Mouse (Mus musculus) heart, adult 18-20 months (tissue): ENCODE measurements around the gene Emg1. TPM values are rescaled to one million over a fixed set of nuclear protein-coding genes. Genes with fewer than 3 reads are reported as not detected.

ENCODE experiments used
- DNase-seq, 2 experiments: peaks; one replicate each; pipeline ENCODE4 v3.0.0; 2021 to 2022; ENCODE audit warnings: mixed read lengths in 1 of 2
- total RNA-seq, 2 experiments: library from RNA; stranded (reverse); gene quantifications; 2 replicates each; pipeline ENCODE4 v1.2.3; 2021

Gene Emg1
- total RNA-seq, 2 experiments from 2014 or later, result 78.1 to 80.8 TPM

DNA sequence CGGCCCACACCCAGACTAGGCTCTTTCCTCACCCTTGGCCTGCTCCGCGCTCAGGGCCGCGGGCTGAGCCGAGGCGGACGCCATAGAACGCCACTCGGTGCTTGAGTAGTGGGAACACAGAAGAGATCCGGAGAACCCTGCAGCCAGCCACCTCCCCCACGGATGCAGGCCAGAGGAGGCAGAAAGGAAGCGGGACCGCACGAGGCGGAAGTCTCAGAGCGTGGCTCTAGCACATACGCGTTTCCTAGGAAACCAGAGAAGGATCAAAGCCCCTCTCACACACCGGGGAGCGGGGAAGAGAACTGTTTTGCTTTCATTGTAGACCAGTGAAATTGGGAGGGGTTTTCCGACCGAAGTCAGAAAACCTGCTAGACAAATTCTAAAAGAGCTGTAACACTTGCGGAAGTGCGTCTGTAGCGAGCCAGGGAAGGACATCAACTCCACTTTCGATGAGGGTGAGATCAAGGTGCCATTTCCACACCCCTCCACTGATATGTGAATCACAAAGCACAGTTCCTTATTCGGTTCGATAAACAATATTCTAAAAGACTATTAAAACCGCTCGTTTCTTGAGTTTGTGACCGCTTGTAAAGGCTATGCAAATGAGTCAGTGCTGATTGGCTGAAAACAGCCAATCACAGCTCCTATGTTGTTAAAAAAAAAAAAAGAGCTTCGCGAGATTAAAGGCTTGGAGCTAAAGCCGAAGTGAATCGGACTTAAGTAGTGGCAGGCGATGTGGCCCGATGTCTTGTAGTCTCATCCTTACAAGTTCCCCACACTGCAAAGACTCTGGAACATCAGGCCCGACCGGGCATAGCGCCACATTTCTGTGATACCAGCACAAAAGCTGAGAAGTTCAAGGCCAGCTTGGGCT is 29.1 kb upstream of the Emg1 start, which contains the start of gene Grcc10:
TSS of gene Grcc10 (minus strand) at position 487 of the 874 bp plus-strand sequence.
- peak; percentile 92 to 93 for DNase-seq

DNA sequence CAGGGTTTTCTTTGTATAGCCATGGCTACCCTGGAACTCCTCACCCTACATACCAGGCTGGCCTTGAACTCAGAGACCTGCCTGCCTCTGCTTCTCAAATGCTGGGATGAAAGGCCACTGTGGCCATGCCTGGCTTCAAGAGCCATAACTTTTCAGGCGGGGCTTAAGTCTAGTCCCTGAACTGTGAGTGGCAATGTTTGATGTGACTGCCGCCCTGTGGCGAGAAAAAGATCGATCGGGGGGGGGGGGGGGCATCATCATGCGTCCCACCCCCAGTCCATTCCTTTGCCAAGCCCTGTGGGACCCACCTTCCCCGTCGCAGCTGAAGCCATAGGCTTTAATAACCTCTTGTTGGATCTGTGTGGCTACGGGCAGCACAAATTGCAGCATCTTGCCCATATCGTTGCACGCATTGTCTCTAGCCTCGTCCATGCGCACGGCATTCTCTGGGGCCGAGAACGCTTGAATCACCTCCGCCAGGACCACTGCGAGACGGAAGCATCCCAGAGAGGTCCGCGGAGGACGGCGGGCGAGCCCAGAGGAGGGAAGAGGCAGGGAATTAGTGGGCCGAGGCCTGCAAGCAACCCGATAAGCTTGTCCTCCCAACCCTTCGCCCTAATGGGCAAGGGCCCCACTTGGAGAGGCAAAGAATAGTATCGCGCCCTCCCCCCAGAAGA is 28.4 kb upstream of the Emg1 start:
- DNase-seq, result peak in 1 of 2 experiments; percentile 71

DNA sequence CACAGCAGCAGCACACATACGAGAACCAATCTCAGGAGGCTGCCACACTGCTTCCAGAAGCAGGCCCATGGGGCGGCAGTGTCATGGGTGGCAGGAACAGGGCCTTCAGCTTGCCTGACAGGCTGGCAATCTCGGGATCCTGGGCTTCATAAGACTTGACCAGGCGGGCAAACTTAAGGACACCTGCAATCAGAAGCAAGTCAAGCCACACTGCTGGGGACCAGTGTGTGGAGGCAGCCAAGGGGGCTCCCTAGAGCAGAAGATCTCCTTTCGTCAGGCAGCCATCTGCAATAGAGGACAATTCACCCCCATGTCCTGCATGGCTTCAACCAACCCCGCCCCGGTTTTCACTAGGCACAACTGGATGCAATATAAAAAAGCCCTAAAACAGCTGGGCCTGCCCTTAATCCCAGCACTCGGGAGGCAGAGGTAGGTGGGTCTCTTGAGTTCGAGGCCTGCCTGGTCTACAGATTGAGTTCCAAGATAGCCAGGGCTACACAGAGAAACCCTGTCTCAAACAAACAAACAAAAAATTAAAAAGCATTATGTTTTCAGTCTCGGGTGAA is 27.3 kb upstream of the Emg1 start:
- DNase-seq, result no peak

DNA sequence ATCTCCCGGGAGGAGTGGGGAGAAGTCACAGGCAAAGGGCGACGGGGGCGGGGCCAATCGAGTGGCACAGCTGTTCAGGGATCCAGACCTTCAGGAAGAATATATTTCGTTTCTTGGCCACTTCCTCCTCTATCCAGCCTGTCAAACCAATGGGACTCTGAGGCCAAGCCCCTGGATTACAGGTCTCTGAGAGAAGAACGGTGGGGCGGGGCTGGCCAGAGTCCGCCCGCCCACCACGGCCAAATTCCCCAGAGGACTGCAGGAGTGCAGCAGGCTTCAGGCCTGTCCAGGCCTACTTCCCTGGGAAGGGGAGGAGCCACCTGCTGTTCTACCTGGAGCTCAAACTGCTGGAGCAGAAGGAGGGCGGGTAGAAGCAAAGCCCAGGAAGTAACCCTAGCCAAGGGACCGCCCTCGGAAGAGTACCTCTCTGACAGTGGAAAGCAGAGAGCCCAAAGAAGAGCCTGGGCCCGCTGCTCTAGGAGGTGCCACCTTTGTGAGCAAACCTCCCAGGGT is 26.6 kb upstream of the Emg1 start, which contains the start of gene Ptpn6:
TSS of gene Ptpn6 (minus strand) at position 204 of the 513 bp plus-strand sequence.
- DNase-seq, result peak in 1 of 2 experiments; percentile 57

DNA sequence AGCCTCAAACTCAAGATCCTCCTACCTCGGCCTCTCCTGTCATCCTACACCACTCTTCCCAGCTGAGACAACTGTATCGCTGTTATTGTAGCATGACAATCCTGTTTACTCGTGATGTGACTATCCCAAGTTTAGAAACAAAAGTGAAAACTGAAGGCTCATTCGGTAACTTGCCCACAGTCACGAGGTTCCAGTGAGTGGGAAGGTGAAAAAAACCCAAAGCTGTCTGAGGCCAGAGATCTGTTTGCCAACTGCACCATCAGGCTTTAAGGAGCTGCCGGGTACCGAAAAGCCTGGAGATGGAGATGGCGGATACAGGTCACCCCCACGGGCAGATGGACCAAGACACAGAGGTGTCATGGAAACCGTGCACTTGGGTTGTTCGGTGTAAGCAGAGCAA is 25.1 kb upstream of the Emg1 start:
- DNase-seq, result no peak

DNA sequence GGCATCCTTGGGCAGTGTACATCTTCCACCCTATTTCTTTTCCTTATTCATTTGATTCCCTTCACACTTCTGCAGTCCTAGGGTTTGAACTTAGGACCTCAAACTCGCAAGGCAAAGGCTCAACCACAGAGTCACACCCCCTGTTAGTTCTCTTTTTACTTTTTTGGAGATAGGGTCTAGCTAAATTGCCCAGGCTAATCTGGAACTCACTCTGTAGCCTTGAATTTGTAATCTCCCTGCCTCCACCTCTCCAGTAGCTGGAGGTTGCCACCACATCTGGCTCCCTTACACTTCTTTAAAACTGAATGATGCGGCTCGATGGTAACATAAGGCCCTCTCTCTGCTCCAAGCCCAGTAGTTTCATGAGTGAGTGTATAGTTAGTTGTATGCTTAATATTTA is 22.4 kb upstream of the Emg1 start:
- no peak for DNase-seq

DNA sequence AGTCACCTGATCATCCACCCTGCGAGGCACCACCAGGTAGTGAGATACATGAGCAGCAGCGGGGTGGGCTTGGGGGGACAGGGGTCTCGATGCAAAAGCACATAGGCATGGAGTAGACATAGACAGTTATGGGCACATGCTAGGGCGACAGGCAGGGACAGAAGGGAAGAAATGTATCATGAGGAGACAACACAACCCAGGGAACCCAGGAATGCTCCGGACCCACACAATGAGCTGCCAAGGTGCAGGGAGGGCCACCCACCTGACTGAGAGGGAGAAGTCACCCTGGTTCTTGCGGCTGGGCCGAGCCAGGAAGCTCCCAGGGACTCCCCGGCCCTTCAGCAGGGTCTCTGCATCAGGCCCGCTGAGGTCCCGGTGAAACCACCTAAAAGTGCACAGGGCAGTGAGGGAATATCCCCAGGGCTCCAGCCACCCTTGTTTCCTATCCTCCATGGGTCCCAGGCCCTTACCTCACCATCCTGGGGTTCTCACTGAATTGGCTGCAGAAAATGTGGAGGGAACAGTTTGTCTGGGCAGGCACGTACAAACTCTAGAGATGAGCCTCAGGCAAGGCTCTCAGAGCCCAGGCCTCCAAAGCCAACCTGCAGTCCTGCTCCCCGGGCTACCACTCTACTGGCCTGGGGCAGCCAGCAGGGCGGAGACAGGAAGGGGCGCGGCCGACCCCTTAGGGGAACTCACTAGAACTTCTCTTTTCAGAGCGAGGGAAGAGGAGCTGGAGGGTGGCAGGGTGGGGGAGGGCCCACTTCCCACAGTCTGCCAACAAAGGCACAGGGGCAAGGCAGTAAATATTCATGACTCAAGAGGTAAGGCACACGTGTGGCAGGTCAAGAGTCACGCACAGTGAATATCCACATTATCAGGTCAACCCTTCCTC is 20.7 kb upstream of the Emg1 start:
- peak; percentile 49 to 83 for DNase-seq

DNA sequence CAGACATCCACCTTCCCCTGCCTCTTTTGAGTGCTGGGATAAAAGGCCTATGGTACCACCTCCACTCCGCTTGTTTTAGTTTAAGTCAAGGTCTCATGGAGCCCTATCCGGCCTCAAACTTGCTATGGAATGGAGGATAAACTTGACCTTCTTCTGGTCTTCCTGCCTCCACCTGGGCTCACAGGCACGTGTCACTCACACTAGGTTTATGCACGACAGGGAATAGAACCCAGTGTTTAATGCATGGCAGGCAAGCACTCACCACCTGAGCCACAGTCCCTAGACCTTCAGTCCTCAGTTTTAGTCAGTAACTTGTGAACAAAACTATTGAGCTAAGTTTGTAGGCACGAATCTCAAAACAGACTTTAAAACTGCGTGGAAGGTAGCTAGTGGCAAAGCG is 19.1 kb upstream of the Emg1 start:
- no peak for DNase-seq

DNA sequence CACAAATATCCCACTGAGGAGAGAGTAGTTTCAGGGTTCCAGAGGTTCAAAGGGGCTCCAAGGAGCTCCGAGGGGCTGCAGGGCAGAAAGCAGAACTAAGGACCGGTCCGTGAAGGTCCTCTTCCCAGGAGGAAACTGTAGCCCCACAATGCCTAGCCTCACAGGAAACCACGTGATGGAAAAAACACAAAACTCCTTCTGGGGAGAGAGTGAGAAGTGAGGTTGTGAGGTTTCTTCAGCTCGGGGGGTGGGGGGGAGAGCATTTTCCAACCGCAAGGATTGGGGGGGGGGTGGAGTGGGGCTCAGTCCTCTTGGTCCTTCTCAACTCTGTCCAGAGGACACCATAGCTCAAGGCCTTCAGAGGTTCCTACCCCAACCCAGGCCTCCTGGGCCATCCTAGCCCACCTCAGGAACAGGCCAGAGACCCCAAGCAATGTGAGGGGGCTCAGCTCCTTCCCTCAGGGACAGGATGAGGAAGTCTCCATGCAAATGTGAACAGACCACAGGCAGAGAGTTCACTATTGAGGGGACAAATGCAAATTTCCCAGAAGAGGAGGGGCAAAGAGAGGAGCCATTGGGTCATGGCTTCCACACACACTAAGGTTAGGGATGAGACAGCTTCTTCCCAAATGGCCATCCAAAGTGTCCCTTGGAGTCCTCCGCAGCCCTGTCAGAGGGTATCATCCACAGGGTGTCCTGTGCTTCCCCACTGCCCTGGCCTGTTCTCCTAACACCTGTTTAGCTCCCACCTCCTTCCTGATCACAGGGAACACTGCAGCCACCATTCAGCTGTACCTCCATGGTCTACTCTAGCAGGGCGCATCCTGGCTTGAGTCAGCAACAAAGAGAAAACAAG is 18.1 kb upstream of the Emg1 start:
- DNase-seq, result peak in 1 of 2 experiments; percentile 68

DNA sequence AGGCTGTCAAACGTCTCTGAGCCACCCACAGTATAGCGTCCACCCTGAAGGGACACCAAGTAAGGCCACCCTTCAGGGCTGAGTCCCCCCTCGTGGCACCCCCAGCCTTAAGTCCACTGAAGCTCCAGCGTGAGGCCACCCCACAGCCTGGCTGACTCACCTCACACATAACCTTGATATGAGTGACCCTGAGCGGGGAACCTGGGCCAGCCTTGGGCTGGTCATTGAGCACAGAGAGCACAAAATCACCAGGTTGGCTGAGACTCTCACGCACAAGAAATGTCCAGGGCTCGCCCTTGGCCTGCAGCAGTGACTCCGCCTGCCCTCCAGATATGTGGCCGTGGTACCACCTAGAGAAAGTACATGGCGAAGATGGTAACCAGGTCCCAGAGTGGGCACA is 16.6 kb upstream of the Emg1 start:
- no peak for DNase-seq

DNA sequence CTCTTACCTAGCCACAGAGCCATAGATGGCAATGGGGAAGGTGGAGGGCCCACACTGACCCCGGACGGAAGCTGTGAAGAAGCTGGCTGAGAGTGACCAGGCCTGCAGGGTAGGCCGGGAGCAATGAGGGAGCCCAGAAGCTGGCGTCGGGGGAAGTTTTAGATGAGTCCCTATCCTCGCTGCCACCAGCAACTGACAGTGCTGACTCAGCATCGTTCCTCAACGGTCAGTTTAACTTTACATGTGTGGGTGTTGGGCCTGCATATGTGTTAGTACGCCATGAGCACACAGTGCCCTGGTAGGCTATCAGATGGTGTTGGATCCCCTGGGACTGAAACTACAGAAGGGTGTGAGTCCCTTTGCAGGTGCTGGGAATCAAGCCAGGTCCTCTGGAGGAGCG is 12.5 kb upstream of the Emg1 start:
- DNase-seq, result no peak

DNA sequence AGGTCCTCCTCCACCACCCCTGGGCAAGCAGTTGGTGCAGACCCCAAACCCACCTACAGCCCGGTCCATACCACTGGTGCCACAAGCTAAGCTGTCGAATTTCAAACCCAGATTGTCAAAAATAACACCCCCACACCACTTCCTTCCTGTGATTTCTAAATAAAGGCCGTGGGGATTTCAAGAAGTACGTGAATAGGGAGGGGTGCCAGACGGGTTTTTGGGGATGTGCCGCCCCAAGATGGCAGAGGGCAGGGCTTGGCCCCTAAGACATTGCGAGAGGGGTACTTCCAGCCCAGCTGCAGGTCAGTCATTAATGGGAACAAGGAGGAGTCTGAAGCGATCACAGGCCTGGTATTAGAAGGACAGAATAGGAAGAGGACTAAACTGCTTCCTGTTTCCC is 11.6 kb upstream of the Emg1 start:
- no peak for DNase-seq

DNA sequence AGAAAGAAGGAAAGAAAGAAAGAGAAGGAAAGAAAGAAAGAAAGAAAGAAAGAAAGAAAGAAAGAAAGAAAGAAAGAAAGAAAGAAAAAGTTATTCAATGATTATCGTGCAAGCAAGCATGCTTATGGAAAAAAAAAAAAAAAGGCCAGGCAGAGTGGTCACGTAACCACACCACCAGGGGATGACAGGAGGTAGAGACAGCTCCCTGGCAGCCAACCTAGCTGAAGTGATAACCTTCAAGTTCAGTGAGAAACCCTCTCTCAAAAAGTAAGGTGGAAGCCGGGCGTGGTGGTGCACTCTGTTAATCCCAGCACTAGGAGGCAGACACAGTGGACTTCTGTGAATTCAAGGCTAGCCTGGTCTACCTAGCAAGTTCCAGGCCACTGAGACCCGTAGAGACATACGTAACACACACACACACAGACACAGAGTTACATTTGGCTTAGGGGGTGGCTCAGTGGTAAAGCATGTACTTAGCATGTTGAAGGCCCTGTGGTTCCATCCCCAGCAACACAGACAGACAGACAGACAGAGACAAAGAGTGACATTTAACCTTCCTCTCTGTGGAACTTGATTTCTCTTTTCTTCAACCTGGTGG is 11.0 kb upstream of the Emg1 start:
- no peak for DNase-seq

DNA sequence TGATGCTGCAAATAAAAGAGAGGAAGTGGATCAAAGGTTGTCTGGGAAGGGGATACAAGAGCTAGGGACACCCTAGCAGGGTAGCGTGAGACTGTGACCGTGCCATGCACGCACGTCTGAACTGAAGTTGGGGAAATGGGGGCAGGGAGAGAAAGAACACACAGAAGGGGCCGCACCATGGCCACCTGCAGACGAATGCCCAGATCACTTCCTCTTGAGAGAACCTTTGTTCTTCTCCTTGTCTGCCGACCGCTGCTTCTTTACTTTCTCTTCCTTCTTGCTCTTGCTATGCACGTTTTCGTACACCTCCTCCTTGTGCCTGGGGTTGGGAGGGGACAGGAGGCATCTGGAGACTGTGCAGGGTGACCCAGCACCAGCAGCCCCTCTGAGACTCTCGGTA is 8.9 kb upstream of the Emg1 start:
- DNase-seq, result no peak

DNA sequence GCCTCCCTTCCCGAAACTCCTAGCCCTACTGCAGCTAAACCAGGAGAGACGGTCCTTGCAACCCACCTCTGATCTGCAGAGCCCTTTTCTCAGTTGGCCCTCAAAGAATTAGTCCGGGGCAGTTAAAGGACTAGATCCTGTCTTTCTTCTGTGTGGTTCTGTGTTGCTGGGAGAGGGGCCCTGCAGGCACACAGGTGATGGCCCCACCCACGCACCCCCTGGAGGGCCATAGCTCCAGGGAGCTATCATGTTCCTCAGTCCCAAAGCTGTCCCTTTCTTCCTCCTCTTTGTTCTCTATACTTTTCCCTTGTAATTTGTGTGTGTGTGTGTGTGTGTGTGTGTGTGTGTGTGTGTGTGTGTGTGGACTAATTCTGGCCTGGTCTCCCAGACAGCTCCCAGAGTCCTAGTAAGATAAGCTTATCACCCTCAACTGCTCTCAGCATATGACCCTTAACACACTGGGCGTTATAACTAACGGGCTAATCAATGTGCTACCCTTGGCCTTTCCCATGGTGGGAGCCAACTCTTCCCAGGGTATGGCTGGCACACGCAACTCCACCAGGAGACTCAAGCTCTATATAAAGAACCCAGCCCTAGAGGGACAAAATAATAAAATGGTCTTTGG is 7.5 kb upstream of the Emg1 start:
- peak in 1 of 2 experiments; percentile 71 for DNase-seq

DNA sequence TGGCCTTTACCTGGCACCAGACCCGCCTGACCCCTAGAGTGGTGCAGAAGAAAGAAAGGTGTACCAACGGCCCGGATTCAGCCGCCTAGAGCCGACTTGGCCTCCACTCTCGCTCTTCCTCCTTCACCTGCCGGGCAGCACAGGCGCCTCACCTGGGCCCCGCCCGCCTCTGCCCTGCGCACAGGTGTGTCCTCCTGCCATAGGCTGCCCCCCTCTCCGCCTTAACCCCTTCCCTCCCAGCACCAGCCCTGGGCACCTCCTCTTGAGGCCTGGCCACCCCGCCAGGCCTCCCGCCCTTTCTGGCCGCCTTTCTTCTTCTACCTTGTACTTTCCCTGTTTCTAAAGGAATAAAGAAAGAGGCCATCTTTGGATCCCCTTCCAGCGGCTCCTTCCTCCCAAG is 6.7 kb upstream of the Emg1 start:
- DNase-seq, result no peak

DNA sequence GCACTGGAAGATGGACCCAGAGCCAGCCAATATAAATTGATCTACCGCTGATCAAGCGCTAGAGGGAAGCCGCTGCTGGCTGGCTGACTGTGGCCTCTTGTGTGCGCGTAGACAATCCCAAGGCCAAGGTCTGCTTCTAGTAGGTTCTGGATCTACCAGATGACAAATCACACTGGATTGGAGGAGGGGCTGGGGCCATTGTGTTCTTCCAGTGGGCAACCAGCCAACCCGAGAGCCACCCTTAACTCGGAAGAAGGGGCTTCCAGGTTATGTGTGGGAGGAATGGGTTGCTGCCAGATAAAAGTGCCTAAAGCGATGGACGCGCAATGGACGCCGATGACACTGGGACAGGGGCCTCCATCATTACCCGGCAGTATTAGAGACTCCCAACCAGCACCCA is 6.0 kb upstream of the Emg1 start:
- no peak for DNase-seq

DNA sequence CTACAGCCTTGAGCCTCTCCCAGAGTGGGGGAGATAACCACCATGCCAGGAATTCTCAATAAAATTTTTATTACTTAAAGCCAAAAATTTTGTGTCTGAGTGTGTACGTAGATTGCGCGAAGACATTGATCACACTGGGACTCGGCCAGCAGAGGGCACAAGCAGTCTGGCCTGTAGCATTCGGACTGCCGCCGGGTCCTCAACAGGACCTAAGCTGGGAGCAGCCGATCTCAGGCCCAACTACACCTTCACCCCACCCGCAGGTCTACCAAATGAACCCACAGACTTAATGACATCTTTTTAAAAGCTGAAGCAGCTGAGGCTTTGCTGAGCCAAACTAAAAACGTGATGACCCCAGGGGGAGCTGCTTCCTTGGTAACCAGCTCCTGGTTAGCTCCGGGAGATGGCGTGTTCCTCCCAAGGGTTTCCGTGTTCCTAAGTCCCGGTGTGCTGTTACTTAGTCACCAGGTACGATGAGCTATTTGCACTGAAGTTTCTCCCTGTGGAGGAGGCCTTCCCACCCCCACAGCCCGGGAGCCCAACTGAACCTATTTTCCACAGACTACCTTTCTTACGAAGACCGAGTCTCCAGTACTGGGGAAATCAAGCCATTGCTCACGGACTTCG is 5.0 kb upstream of the Emg1 start:
- peak in 1 of 2 experiments; percentile 62 for DNase-seq

DNA sequence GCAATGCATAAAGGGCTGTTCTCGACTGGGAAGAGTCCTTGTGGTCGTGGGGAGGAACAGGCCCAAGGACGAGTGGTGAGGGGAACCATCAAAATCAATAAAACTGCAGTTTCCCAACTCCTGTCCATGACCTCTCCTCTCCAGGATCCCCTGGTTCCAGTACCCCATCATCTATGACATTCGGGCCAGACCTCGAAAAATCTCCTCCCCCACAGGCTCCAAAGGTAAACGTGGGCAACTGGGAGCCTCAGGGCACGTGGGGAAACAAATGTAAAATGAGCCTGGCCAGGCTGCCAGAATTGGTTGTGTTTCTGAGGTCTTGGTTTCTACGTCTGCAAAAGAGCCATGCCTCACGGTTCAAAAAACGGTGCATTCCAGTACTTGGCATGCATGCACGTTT is 940 bp upstream of the Emg1 start:
- DNase-seq, result no peak
